Mouse (Mus musculus) midbrain, postnatal 0 days (tissue): ENCODE measurements around the gene Eras. TPM values are rescaled to one million over a fixed set of nuclear protein-coding genes. Genes with fewer than 3 reads are reported as not detected.

ENCODE experiments used
- ATAC-seq: fragments of 200-750 bp; cut with Nextera tagmentation; 2 replicates; pipeline ENCODE4 v1.8.0; 2017; ENCODE audit warnings: moderate number of reproducible peaks, mild to moderate bottlenecking, moderate TSS enrichment, moderate library complexity; ENCODE audit not compliant: low FRiP score
- DNase-seq: peaks from one replicate; pipeline ENCODE4 v3.0.0-alpha.2; 2015; ENCODE audit warnings: low spot score
- H3K27ac ChIP-seq: fragments of 300-500 bp; sonication (generic); 2 replicates; pipeline ENCODE4 v1.5.1; 2014; ENCODE audit warnings: low read depth, mild to moderate bottlenecking, low read length, mixed read lengths
- H3K27me3 ChIP-seq: fragments of 300-500 bp; sonication (generic); 2 replicates; pipeline ENCODE4 v1.6.1; 2014; ENCODE audit warnings: low read length, control low read depth, mixed read lengths; ENCODE audit not compliant: insufficient read depth
- H3K36me3 ChIP-seq: fragments of 300-500 bp; sonication (generic); 2 replicates; pipeline ENCODE4 v1.6.1; 2014; ENCODE audit warnings: low read length, control low read depth, mixed read lengths; ENCODE audit not compliant: insufficient read depth
- H3K4me1 ChIP-seq: fragments of 300-500 bp; sonication (generic); 2 replicates; pipeline ENCODE4 v1.6.1; 2014; ENCODE audit warnings: mild to moderate bottlenecking, control low read depth, antibody characterized with exemption, low read length, mixed read lengths; ENCODE audit not compliant: insufficient read depth
- H3K4me2 ChIP-seq: fragments of 300-500 bp; sonication (generic); 2 replicates; pipeline ENCODE4 v1.6.1; 2014; ENCODE audit warnings: low read depth, mild to moderate bottlenecking, low read length, mixed read lengths; ENCODE audit not compliant: poor library complexity, severe bottlenecking
- H3K4me3 ChIP-seq: fragments of 300-500 bp; sonication (generic); 2 replicates; pipeline ENCODE4 v1.5.1; 2014; ENCODE audit warnings: low read depth, mild to moderate bottlenecking, low read length, moderate library complexity
- H3K9ac ChIP-seq: fragments of 300-500 bp; sonication (generic); replicated peaks from 2 replicates; pipeline ENCODE4 v1.6.1; 2014; ENCODE audit warnings: mild to moderate bottlenecking, low read length, moderate library complexity, mixed read lengths; ENCODE audit not compliant: poor library complexity, severe bottlenecking
- H3K9me3 ChIP-seq: fragments of 300-500 bp; sonication (generic); 2 replicates; pipeline ENCODE4 v1.6.1; 2016; ENCODE audit warnings: low read length, control low read depth
- CTCF ChIP-seq: IDR thresholded peaks from 2 replicates; pipeline ENCODE4 v1.5.1; 2016; ENCODE audit warnings: antibody characterized with exemption, mild to moderate bottlenecking
- whole genome bisulfite sequencing: fragments of 180-500 bp; shearing (Covaris S2); extraction: QIAGEN DNeasy Blood & Tissue Kit; methylation state at CpG from one replicate; pipeline ENCODE4 v1.1.7; 2014; 5-methylcytosine and 5-hydroxymethylcytosine counted together
- polyA plus RNA-seq: library from polyadenylated mRNA; unstranded; fragments of >200 nt; fragmentation: Nextera tagmentation; extraction: Ambion mirVana; gene quantifications from 2 replicates; pipeline ENCODE4 v1.2.1, GENCODE M21; 2015
- total RNA-seq: library from RNA; depleted of rRNA; stranded (reverse); fragments of >200 nt; gene quantifications from 2 replicates; pipeline ENCODE4 v1.2.3, GENCODE M21; 2014; rRNA removed

Gene Eras
- not detected in 2 replicates for total RNA-seq
- polyA plus RNA-seq = not detected in 2 replicates

DNA sequence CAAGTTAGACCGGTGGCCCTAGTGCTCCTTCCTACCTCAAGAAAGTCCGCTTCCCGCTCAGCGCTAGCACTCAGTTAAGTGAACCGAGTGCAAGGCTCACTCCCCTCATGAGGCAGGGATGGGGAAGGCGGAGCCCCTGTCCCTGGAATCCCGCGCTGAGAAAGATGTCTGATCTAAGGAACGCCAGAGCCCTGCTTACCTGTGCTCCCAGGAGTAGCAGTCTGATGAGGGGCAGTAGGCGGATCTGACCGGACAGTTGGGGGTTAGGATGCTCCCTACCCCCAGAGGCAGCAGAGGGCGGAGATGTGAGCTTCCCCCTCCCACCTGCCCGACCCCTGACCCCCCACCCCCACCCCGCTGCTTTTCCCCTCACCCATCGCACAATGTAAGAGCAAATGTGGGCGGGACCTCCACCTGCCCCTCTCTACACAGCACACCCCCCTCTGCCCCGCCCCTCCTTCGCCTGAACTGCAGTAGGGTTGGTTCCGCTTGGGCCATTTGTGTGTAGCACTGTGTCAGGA lies at the start of gene Eras:
Gene Eras, minus strand, starts transcription at position 338 of the 521 bp plus-strand sequence.
- DNase-seq (no peak), ATAC-seq (no peak)
- H3K27ac ChIP-seq = no peak within 1 kb of the TSS
- no peaks in the 10 kb centered on the region for H3K4me1 ChIP-seq
- no peak within 1 kb of the TSS for H3K4me2 ChIP-seq
- no peak for TF ChIP-seq CTCF
- H3K9me3 ChIP-seq = no peaks in the 10 kb centered on the region; the same call in 1 of the 2 replicates
- H3K9ac ChIP-seq = no peak within 1 kb of the TSS
- WGBS = 25% methylated on average over 16 of the region's 19 CpGs
- H3K36me3 ChIP-seq = peaks cover 8% of the 10 kb centered on the region
- H3K27me3 ChIP-seq = no peaks in the 10 kb centered on the region
- no peak within 1 kb of the TSS for H3K4me3 ChIP-seq

DNA sequence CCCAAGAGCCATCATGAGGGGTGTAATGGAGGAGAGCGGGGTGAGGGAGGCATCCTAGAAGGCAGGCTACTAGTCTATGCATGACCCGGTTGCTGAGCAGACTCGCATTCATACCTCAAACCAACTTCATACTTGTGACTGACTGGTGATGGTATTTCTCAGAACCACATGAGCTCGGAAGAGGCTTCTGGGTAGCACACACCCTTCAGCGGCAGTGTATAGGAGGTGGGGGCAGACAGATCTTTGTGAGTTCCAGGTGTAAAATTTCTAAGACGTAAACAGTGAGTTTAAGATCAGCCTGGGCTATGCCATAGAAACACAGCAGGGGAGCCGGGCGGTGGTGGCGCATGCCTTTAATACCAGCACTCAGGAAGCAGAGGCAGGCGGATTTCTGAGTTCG lies 49.5 kb upstream of the Eras start, which contains the start of gene Gata1:
Gene Gata1, minus strand, starts transcription at position 180 of the 400 bp plus-strand sequence.
- TF ChIP-seq CTCF = no peak
- Histone ChIP-seq H3K27me3 (no peaks in the 10 kb centered on the region), H3K27ac (no peak within 1 kb of the TSS), H3K4me3 (no peak within 1 kb of the TSS), H3K36me3 (no peaks in the 10 kb centered on the region), H3K4me2 (no peak within 1 kb of the TSS), H3K9me3 (no peaks in the 10 kb centered on the region), H3K4me1 (no peaks in the 10 kb centered on the region), H3K9ac (no peak within 1 kb of the TSS)
- DNase-seq = no peak
- 92% methylated on average over 11 of the region's 11 CpGs for WGBS
- no peak for ATAC-seq

DNA sequence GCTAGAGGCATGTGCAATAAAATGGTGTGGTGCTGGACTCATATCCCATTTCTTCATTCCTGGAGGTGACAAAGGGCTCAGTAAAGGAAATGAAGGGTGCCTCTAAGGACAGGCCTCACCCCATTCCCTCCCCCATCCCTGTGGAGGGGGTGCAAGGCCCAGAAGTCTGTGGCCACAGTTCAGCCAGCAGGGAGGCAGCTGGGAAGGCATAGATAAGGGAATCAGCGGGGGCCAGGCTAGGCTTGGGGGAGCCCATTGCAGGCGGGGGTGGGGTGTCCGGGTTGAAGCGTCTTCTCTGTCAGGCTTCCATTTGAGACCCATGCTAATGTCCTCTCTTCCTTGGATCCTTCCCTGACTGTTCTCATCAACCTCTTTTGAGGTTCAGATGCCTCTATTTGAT lies 42.9 kb upstream of the Eras start:
- Histone ChIP-seq H3K4me3 (no peak overlapping the region), H3K27ac (no peak overlapping the region), H3K36me3 (no peaks in the 10 kb centered on the region), H3K9me3 (no peaks in the 10 kb centered on the region), H3K9ac (no peak overlapping the region), H3K4me2 (no peak overlapping the region), H3K27me3 (no peaks in the 10 kb centered on the region), H3K4me1 (no peaks in the 10 kb centered on the region)
- 63% methylated on average over 4 of the region's 4 CpGs for WGBS
- no peak for TF ChIP-seq CTCF
- no peak for DNase-seq
- ATAC-seq = no peak

DNA sequence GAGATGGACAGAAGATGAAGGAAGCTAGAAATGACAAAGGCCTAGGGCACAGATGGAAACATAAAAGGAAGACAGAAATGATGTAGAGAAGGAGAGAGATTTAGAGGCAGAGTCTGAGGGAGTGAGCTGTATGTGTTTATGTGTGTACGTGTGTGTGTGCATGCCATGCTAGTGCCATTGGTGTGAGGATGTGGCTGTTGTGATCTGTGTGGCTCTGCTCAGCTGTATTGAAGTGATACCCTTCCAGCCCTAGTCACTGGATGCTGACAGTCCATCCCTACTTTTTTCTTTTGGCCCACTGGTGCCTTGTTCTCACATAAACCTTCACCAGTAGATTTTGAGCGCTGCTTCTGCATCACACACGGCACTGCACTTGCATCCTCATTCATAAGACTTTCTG lies 40.5 kb upstream of the Eras start:
- no peak overlapping the region for H3K27ac ChIP-seq
- H3K9ac ChIP-seq = no peak overlapping the region
- H3K4me2 ChIP-seq = no peak overlapping the region
- 91% methylated on average over 3 of the region's 3 CpGs for WGBS
- H3K4me3 ChIP-seq = no peak overlapping the region
- H3K9me3 ChIP-seq = no peaks in the 10 kb centered on the region
- no peaks in the 10 kb centered on the region for H3K4me1 ChIP-seq
- DNase-seq (no peak), ATAC-seq (no peak)
- H3K27me3 ChIP-seq = no peaks in the 10 kb centered on the region
- no peak for TF ChIP-seq CTCF
- no peaks in the 10 kb centered on the region for H3K36me3 ChIP-seq

DNA sequence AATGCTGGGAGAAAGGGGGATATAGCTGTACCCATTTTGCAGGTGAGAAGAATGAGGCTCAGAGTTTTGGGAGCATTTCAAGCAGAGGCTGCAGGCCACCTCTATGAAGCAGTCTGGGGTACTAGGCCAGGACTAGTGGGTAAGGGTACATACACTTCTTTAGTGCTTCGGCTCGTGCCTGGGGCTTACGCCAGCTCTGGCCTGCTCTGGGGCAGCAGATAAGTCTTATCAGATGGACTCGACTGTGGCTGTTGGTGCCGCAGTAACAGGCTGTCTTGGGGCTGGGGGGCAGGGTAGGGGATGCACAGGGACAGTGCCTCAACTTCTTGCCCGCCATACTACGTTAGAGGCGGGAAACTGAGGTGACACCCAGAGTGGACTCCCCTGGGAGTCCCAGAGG lies 39.8 kb upstream of the Eras start:
- no peak for TF ChIP-seq CTCF
- Histone ChIP-seq H3K4me2 (no peak overlapping the region), H3K4me3 (no peak overlapping the region), H3K9me3 (no peaks in the 10 kb centered on the region), H3K27me3 (no peaks in the 10 kb centered on the region), H3K27ac (no peak overlapping the region), H3K36me3 (no peaks in the 10 kb centered on the region), H3K9ac (no peak overlapping the region), H3K4me1 (no peaks in the 10 kb centered on the region)
- ATAC-seq (no peak), DNase-seq (no peak)
- WGBS = 78% methylated on average over 8 of the region's 8 CpGs

DNA sequence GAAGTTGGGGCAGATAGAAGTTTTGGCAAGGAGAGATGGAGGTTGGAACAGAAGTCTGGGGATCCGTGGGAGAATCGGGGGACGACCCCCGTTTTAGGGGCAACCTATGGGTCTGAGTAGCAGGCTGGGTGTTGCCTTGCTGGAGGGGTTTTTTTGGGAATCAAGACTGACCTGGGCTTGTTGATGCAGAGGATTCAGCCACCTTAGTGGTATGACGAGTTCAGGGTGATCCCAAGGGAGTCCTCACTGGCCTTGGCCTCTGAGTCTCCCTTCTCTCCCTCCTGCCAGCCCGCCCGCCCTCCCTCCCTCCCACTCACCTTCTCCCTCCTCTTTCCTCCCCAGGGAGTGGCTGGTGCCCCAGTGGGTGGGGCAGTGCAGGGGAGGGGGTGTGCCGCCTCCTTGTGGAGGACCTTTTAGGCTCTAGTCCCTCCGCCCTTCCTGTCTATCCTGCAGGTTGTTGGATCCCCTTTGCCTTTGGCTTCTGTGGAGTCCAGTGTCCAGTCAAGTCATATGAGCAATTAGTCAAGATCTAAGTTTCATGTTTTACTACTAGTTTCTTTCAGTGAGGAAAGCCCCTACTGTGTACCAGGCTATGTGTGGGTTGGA lies 39.3 kb upstream of the Eras start:
- no peak for TF ChIP-seq CTCF
- Histone ChIP-seq H3K4me2 (no peak overlapping the region), H3K9me3 (no peaks in the 10 kb centered on the region), H3K27ac (no peak overlapping the region), H3K9ac (no peak overlapping the region), H3K4me1 (no peaks in the 10 kb centered on the region), H3K4me3 (no peak overlapping the region), H3K27me3 (no peaks in the 10 kb centered on the region), H3K36me3 (no peaks in the 10 kb centered on the region)
- DNase-seq (no peak), ATAC-seq (no peak)
- 85% methylated on average over 8 of the region's 9 CpGs for WGBS
